Mouse (Mus musculus) telencephalon, adult 2 months (tissue): ENCODE data around the gene Ext2.

Source experiments
- DNase-seq: peaks from one replicate; pipeline ENCODE4 v3.0.0-alpha.2; 2011; ENCODE audit warnings: low read depth, low spot score

Ext2 gene

GRCm38 (mm10) chr2:93634609-93635008 is 187.8 kb downstream of the Ext2 start:
- DNase-seq = no peak

DNA sequence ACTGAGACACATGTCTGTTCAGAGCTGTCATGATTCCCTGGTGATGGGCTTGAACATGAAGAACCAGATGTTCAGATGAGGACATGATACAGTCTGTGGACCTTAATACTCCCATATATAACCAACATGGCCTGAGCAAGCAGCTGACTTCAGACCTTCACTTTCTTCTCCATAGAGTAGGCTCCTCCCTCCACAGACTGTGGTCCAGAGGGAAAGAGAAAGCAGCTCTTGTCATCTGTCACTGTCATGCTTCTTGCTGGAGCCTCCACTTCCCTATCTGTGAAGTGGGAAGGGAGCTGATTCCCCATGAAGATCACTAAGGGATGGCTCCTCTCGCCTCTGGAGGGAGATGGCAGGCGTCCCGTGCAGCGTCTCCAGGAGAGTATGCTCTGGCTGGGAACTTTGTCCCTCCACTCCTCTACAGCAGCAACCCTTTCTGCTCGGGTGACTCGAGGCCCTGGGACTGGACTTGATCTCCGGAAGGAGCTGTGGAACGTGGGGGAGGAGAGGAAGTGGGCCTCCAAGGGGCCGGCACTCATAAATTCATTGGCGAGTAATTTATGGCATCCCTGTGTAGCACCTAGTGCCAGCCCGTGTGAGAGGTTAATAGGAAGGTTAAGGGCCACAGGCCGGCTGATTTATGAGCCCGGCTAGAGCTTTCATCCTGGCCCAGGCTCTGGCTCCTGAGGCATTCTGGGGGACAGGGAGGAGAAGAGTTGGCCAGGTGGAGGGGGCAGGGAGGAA is 197.5 kb downstream of the Ext2 start:
- no peak for DNase-seq

- no peak for DNase-seq
Observed at GRCm38 (mm10) chr2:93619208-93619849, 203.0 kb downstream of the Ext2 start.

GRCm38 (mm10) chr2:93618447-93619199 is 203.7 kb downstream of the Ext2 start:
- DNase-seq = no peak

- DNase-seq = no peak
Observed at GRCm38 (mm10) chr2:93615845-93616689, 206.3 kb downstream of the Ext2 start.

DNA sequence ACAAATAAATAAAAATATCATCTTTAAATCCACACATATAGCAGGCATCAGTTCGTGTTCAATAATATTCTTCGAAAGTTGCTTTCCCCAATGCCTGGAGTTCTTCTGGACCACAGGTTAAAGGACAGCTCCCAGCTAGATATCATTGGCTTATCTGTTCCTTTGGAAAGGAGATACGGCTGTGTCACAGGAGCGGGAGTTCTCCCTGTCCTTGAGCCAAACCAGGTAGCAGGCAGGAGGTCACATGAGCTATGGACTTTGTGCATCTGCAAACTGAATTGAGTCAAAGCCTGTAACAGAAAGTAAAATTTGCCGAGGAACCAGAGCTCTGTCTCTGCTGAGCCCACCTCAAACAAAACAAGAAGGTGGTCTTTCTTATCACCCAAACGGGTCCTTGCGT is 209.3 kb downstream of the Ext2 start:
- no peak for DNase-seq
